Mouse (Mus musculus) heart, embryonic 16.5 days (tissue): ENCODE measurements around the gene Fam168a. TPM values are rescaled to one million over a fixed set of nuclear protein-coding genes. Genes with fewer than 3 reads are reported as not detected.
A peak's percentile ranks its signal among the peaks of the same experiment; 100 is the strongest.

ENCODE experiments used
- ATAC-seq: fragments of 200-750 bp; cut with Nextera tagmentation; replicated peaks from 2 replicates; pipeline ENCODE4 v1.8.0; 2017; ENCODE audit warnings: moderate number of reproducible peaks; ENCODE audit not compliant: insufficient read depth, low FRiP score; ENCODE audit errors: extremely low read depth
- H3K27ac ChIP-seq: fragments of 300-500 bp; sonication (generic); 2 replicates; pipeline ENCODE4 v1.5.1; 2014; ENCODE audit warnings: mild to moderate bottlenecking, low read length, control low read depth, moderate library complexity
- H3K27me3 ChIP-seq: fragments of 300-500 bp; sonication (generic); 2 replicates; pipeline ENCODE4 v1.6.1; 2014; ENCODE audit warnings: low read length, mixed read lengths; ENCODE audit not compliant: control insufficient read depth, insufficient read depth
- H3K36me3 ChIP-seq: fragments of 300-500 bp; sonication (generic); 2 replicates; pipeline ENCODE4 v1.6.1; 2014; ENCODE audit not compliant: control insufficient read depth, insufficient read depth
- H3K4me1 ChIP-seq: fragments of 300-500 bp; sonication (generic); 2 replicates; pipeline ENCODE4 v1.6.1; 2014; ENCODE audit warnings: low read length, mixed read lengths; ENCODE audit not compliant: control insufficient read depth, insufficient read depth
- H3K4me2 ChIP-seq: fragments of 300-500 bp; sonication (generic); 2 replicates; pipeline ENCODE4 v1.6.1; 2014; ENCODE audit warnings: low read depth, mild to moderate bottlenecking, control low read depth, low read length
- H3K4me3 ChIP-seq: fragments of 300-500 bp; sonication (generic); 2 replicates; pipeline ENCODE4 v1.5.1; 2014; ENCODE audit warnings: mild to moderate bottlenecking, control low read depth, low read length
- H3K9ac ChIP-seq: fragments of 300-500 bp; sonication (generic); 2 replicates; pipeline ENCODE4 v1.6.1; 2014; ENCODE audit warnings: low read length, control low read depth
- H3K9me3 ChIP-seq: fragments of 300-500 bp; sonication (generic); replicated peaks from 2 replicates; pipeline ENCODE4 v1.6.1; 2016; ENCODE audit warnings: low read length; ENCODE audit not compliant: control insufficient read depth
- WGBS: fragments of 180-500 bp; shearing (Covaris S2); extraction: QIAGEN DNeasy Blood & Tissue Kit; methylation state at CpG from one replicate; pipeline ENCODE4 v1.1.7; 2014; 5-methylcytosine and 5-hydroxymethylcytosine counted together
- polyA plus RNA-seq: library from polyadenylated mRNA; unstranded; fragments of >200 nt; fragmentation: Nextera tagmentation; extraction: Ambion mirVana; gene quantifications from 2 replicates; pipeline ENCODE4 v1.2.1, GENCODE M21; 2015

The Fam168a gene
- polyA plus RNA-seq, 1 experiment from 2014 or later, result 25.6 TPM

- Histone ChIP-seq H3K4me1 (peaks cover 22% of the 10 kb centered on the region), H3K36me3 (no peaks in the 10 kb centered on the region), H3K27me3 (no peaks in the 10 kb centered on the region), H3K9ac (0 out of 2 replicates have a peak overlapping the region, but pooled peaks have one; percentile 34), H3K27ac (0 out of 2 replicates have a peak overlapping the region, but pooled peaks have one; percentile 16), H3K4me2 (0 out of 2 replicates have a peak overlapping the region, but pooled peaks have one; percentile 20), H3K4me3 (no peak overlapping the region), H3K9me3 (no peaks in the 10 kb centered on the region)
- ATAC-seq, result no peak
- 46% methylated on average over 2 of the region's 2 CpGs for WGBS
These were observed 111.0 kb downstream of the Fam168a start for GRCm38 (mm10) chr7:100817442-100817760.

- no peak overlapping the region for H3K4me3 ChIP-seq
- no peak overlapping the region for H3K4me2 ChIP-seq
- no peak overlapping the region for H3K27ac ChIP-seq
- no peaks in the 10 kb centered on the region for H3K36me3 ChIP-seq
- H3K27me3 ChIP-seq, result no peaks in the 10 kb centered on the region
- H3K4me1 ChIP-seq, result peaks cover 22% of the 10 kb centered on the region
- no peak overlapping the region for H3K9ac ChIP-seq
- ATAC-seq, result no peak
- WGBS, result 84% methylated on average over 4 of the region's 4 CpGs
- no peaks in the 10 kb centered on the region for H3K9me3 ChIP-seq
These were observed 112.1 kb downstream of the Fam168a start for GRCm38 (mm10) chr7:100818401-100819064.

GRCm38 (mm10) chr7:100824661-100825060 is 118.2 kb downstream of the Fam168a start:
- Histone ChIP-seq H3K4me1 (no peaks in the 10 kb centered on the region), H3K9ac (no peak overlapping the region), H3K9me3 (no peaks in the 10 kb centered on the region), H3K4me2 (no peak overlapping the region), H3K36me3 (peaks cover 8% of the 10 kb centered on the region; the same call in 1 of the 2 replicates), H3K27me3 (no peaks in the 10 kb centered on the region), H3K27ac (no peak overlapping the region), H3K4me3 (no peak overlapping the region)
- 75% methylated on average over 3 of the region's 3 CpGs for WGBS
- ATAC-seq, result no peak

GRCm38 (mm10) chr7:100828549-100828948 is 122.1 kb downstream of the Fam168a start:
- Histone ChIP-seq H3K9me3 (no peaks in the 10 kb centered on the region), H3K4me2 (no peak overlapping the region), H3K4me1 (no peaks in the 10 kb centered on the region), H3K27ac (no peak overlapping the region), H3K27me3 (no peaks in the 10 kb centered on the region), H3K9ac (no peak overlapping the region), H3K4me3 (no peak overlapping the region), H3K36me3 (peaks cover 15% of the 10 kb centered on the region)
- ATAC-seq, result no peak
- 93% methylated on average over 2 of the region's 2 CpGs for WGBS

GRCm38 (mm10) chr7:100833859-100834258 is 127.4 kb downstream of the Fam168a start:
- H3K4me2 ChIP-seq, result no peak overlapping the region
- no peak overlapping the region for H3K9ac ChIP-seq
- no peak overlapping the region for H3K27ac ChIP-seq
- H3K4me3 ChIP-seq, result no peak overlapping the region
- H3K4me1 ChIP-seq, result peaks cover 2% of the 10 kb centered on the region; the same call in 1 of the 2 replicates
- no peaks in the 10 kb centered on the region for H3K27me3 ChIP-seq
- no peaks in the 10 kb centered on the region for H3K9me3 ChIP-seq
- peaks cover 20% of the 10 kb centered on the region for H3K36me3 ChIP-seq
- ATAC-seq, result no peak
- 89% methylated on average over 1 of the region's 1 CpGs for WGBS

GRCm38 (mm10) chr7:100835168-100835567 is 128.7 kb downstream of the Fam168a start:
- no peak overlapping the region for H3K4me3 ChIP-seq
- no peak overlapping the region for H3K4me2 ChIP-seq
- H3K36me3 ChIP-seq, result peaks cover 20% of the 10 kb centered on the region
- H3K9ac ChIP-seq, result no peak overlapping the region
- no peak overlapping the region for H3K27ac ChIP-seq
- peaks cover 14% of the 10 kb centered on the region for H3K4me1 ChIP-seq
- 93% methylated on average over 7 of the region's 7 CpGs for WGBS
- no peaks in the 10 kb centered on the region for H3K9me3 ChIP-seq
- no peak for ATAC-seq
- H3K27me3 ChIP-seq, result no peaks in the 10 kb centered on the region

GRCm38 (mm10) chr7:100835711-100836110 is 129.3 kb downstream of the Fam168a start:
- no peak overlapping the region for H3K9ac ChIP-seq
- H3K4me3 ChIP-seq, result no peak overlapping the region
- no peaks in the 10 kb centered on the region for H3K9me3 ChIP-seq
- H3K36me3 ChIP-seq, result peaks cover 20% of the 10 kb centered on the region
- no peak for ATAC-seq
- H3K4me1 ChIP-seq, result peaks cover 14% of the 10 kb centered on the region
- H3K27me3 ChIP-seq, result no peaks in the 10 kb centered on the region
- no peak overlapping the region for H3K4me2 ChIP-seq
- H3K27ac ChIP-seq, result no peak overlapping the region
- WGBS, result 83% methylated on average over 6 of the region's 6 CpGs

GRCm38 (mm10) chr7:100836657-100837056 is 130.2 kb downstream of the Fam168a start:
- Histone ChIP-seq H3K4me2 (no peak overlapping the region), H3K4me3 (no peak overlapping the region), H3K9me3 (no peaks in the 10 kb centered on the region), H3K27me3 (no peaks in the 10 kb centered on the region), H3K36me3 (peaks cover 15% of the 10 kb centered on the region), H3K27ac (no peak overlapping the region), H3K9ac (no peak overlapping the region), H3K4me1 (peaks cover 14% of the 10 kb centered on the region)
- 85% methylated on average over 10 of the region's 10 CpGs for WGBS
- no peak for ATAC-seq

GRCm38 (mm10) chr7:100837701-100838100 is 131.3 kb downstream of the Fam168a start:
- no peaks in the 10 kb centered on the region for H3K9me3 ChIP-seq

More at GRCm38 (mm10) chr7:100837701-100838100, 131.3 kb downstream of the Fam168a start:
- Histone ChIP-seq H3K4me2 (no peak overlapping the region), H3K4me1 (peaks cover 14% of the 10 kb centered on the region), H3K27ac (no peak overlapping the region), H3K36me3 (peaks cover 15% of the 10 kb centered on the region), H3K27me3 (no peaks in the 10 kb centered on the region), H3K9ac (no peak overlapping the region), H3K4me3 (no peak overlapping the region)
- WGBS, result 59% methylated on average over 1 of the region's 1 CpGs
- ATAC-seq, result no peak
